Mouse (Mus musculus): ENCODE data around the gene Klhl36.
"Not testable (repeated sequence)": the region's sequence is repeated elsewhere in the genome, so short reads cannot be mapped to it uniquely, and the experiment has no call there.

Klhl36 gene

GRCm38 (mm10) chr8:119834676-119835075 is 27.4 kb upstream of the Klhl36 start:
- no peak for DNase-seq (ENCODE audit: low read depth in 2 of 2, low spot score in 2 of 2)

GRCm38 (mm10) chr8:119835270-119835669 is 26.8 kb upstream of the Klhl36 start:
- DNase-seq (ENCODE audit: low read depth in 2 of 2, low spot score in 2 of 2) = no peak

GRCm38 (mm10) chr8:119836831-119837230 is 25.2 kb upstream of the Klhl36 start:
- no peak for DNase-seq (ENCODE audit: low read depth in 2 of 2, low spot score in 2 of 2)

GRCm38 (mm10) chr8:119837553-119838071 is 24.5 kb upstream of the Klhl36 start:
- DNase-seq (ENCODE audit: low read depth in 2 of 2, low spot score in 2 of 2) = peak in 1 of 2 experiments; percentile 39

GRCm38 (mm10) chr8:119838100-119838982 is 23.7 kb upstream of the Klhl36 start:
- DNase-seq (ENCODE audit: low read depth in 2 of 2, low spot score in 2 of 2) = no peak

GRCm38 (mm10) chr8:119838983-119839340 is 23.1 kb upstream of the Klhl36 start:
- no peak for DNase-seq (ENCODE audit: low read depth in 2 of 2, low spot score in 2 of 2)

GRCm38 (mm10) chr8:119839419-119840021 is 22.5 kb upstream of the Klhl36 start:
- DNase-seq (ENCODE audit: low read depth in 2 of 2, low spot score in 2 of 2) = no peak

- peak; percentile 90 to 92 for DNase-seq (ENCODE audit: low read depth in 2 of 2, low spot score in 2 of 2)
Observed at GRCm38 (mm10) chr8:119840275-119840808, 21.7 kb upstream of the Klhl36 start, which contains the start of gene Cotl1. TSS of gene Cotl1 (minus strand) at chr8:119840544.

GRCm38 (mm10) chr8:119840905-119841411 is 21.1 kb upstream of the Klhl36 start:
- no peak for DNase-seq (ENCODE audit: low read depth in 2 of 2, low spot score in 2 of 2)

- peak; percentile 80 to 88 for DNase-seq (ENCODE audit: low read depth in 2 of 2, low spot score in 2 of 2)
Observed at GRCm38 (mm10) chr8:119843444-119843843, 18.6 kb upstream of the Klhl36 start.

- no peak for DNase-seq (ENCODE audit: low read depth in 2 of 2, low spot score in 2 of 2)
Observed at GRCm38 (mm10) chr8:119844577-119844976, 17.5 kb upstream of the Klhl36 start.

- DNase-seq (ENCODE audit: low read depth in 2 of 2, low spot score in 2 of 2) = not testable (repeated sequence)
Observed at GRCm38 (mm10) chr8:119845741-119846140, 16.3 kb upstream of the Klhl36 start.

- DNase-seq (ENCODE audit: low read depth in 2 of 2, low spot score in 2 of 2) = no peak
Observed at GRCm38 (mm10) chr8:119847232-119847922, 14.7 kb upstream of the Klhl36 start.

GRCm38 (mm10) chr8:119853521-119853920 is 8.5 kb upstream of the Klhl36 start:
- no peak for DNase-seq (ENCODE audit: low read depth in 2 of 2, low spot score in 2 of 2)

- no peak for DNase-seq (ENCODE audit: low read depth in 2 of 2, low spot score in 2 of 2)
Observed at GRCm38 (mm10) chr8:119854035-119854434, 8.0 kb upstream of the Klhl36 start.

- DNase-seq (ENCODE audit: low read depth in 2 of 2, low spot score in 2 of 2) = no peak
Observed at GRCm38 (mm10) chr8:119855656-119856055, 6.4 kb upstream of the Klhl36 start.

GRCm38 (mm10) chr8:119857767-119858166 is 4.3 kb upstream of the Klhl36 start:
- no peak for DNase-seq (ENCODE audit: low read depth in 2 of 2, low spot score in 2 of 2)

GRCm38 (mm10) chr8:119862390-119862734 is 296 bp downstream of the Klhl36 start:
- no peak for DNase-seq (ENCODE audit: low read depth in 2 of 2, low spot score in 2 of 2)

GRCm38 (mm10) chr8:119862749-119863148 is 683 bp downstream of the Klhl36 start:
- DNase-seq (ENCODE audit: low read depth in 2 of 2, low spot score in 2 of 2) = no peak

GRCm38 (mm10) chr8:119869616-119870015 is 7.5 kb downstream of the Klhl36 start:
- DNase-seq (ENCODE audit: low read depth in 2 of 2, low spot score in 2 of 2) = no peak

- DNase-seq (ENCODE audit: low read depth in 2 of 2, low spot score in 2 of 2) = no peak
Observed at GRCm38 (mm10) chr8:119873181-119873580, 11.1 kb downstream of the Klhl36 start.

All from CD8-positive naive resting alpha-beta T cell, adult 2 months (primary cell).